Mouse (Mus musculus) brown adipose tissue, adult 24 weeks (tissue): ENCODE results near the gene Ssh1. TPM values are rescaled to one million over a fixed set of nuclear protein-coding genes. Genes with fewer than 3 reads are reported as not detected.

Experiments
- H3K27ac ChIP-seq: fragments of 200-500 bp; replicated peaks from 2 replicates; pipeline ENCODE4 v1.5.1; 2012; ENCODE audit warnings: low read depth, mild to moderate bottlenecking, low read length
- H3K4me1 ChIP-seq: fragments of 200-500 bp; 2 replicates; pipeline ENCODE4 v1.6.1; 2012; ENCODE audit warnings: low read length, mixed read lengths; ENCODE audit not compliant: control insufficient read depth, insufficient read depth, insufficient read length
- H3K4me3 ChIP-seq: fragments of 200-500 bp; 2 replicates; pipeline ENCODE4 v1.5.1; 2012; ENCODE audit warnings: low read depth, mild to moderate bottlenecking, low read length, moderate library complexity; ENCODE audit not compliant: insufficient read depth
- polyA plus RNA-seq: library from polyadenylated mRNA; stranded (reverse); fragments of >200 nt; gene quantifications from 2 replicates; pipeline ENCODE4 v1.2.4, GENCODE M21; 2012; ENCODE audit not compliant: missing spikeins, insufficient read depth, insufficient read length

The Ssh1 gene
- polyA plus RNA-seq = 6.2 and 11.7 TPM in 2 replicates

DNA sequence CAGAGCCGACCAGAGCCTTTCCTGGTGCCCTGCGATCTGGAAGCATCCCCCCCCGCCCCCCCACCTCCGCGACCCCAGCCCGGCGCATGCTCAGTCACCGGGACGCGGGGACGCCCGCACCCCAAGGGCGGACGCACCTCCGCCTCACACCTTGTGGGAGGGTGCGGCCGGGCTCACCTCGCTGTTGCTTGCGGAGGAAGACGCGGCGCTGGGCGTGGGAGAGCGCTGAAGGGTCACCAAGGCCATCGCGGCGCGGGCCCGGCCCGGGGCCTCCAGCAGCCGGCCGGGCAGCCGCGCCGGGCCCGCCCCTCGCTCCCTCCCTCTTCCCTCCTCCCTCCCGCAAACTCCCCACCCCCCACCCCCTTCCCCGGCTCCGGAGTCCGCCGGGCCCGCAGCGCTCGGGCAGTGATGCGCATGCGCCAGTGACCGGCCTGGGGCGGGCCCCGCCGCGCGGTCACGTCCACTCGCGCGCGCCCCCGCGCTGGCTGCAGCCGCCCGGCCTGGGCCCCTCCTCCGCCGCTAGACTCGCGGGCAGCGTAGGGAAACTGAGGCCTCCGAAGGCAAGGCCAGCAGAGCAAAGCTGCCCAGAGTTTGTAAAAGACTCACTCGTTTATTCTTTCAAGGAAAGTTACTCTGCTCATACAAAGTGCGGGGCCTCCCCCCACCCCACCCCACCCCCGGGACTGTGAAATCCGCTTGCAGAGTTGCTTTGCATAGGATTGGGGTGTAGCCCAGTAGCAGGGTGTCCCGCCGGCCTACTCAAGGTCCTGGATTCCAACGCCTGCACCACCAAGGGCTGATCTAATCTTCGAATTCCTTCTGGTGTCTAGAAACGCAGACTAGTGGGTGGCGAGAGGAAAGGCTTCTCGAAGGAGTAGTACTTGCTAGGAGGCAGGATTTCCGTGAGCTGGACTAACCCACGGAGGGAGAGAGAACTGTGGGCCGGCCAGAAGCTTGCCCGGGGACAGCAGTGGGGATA is at the start of gene Ssh1:
Ssh1 (minus strand) TSS at position 408 of the 979 bp plus-strand sequence.
- Histone ChIP-seq H3K4me1 (peaks cover 27% of the 10 kb centered on the region), H3K4me3 (peak within 1 kb of the TSS; percentile 97), H3K27ac (peak within 1 kb of the TSS; percentile 89)

- H3K27ac ChIP-seq = no peak overlapping the region
- no peaks in the 10 kb centered on the region for H3K4me1 ChIP-seq
- no peak overlapping the region for H3K4me3 ChIP-seq
These were observed 47.7 kb upstream of the Ssh1 start for GRCm38 (mm10) chr5:114041327-114041930.

- no peak overlapping the region for H3K4me3 ChIP-seq
- H3K27ac ChIP-seq = no peak overlapping the region
- H3K4me1 ChIP-seq = no peaks in the 10 kb centered on the region
These were observed 47.2 kb upstream of the Ssh1 start for GRCm38 (mm10) chr5:114040911-114041310.

DNA sequence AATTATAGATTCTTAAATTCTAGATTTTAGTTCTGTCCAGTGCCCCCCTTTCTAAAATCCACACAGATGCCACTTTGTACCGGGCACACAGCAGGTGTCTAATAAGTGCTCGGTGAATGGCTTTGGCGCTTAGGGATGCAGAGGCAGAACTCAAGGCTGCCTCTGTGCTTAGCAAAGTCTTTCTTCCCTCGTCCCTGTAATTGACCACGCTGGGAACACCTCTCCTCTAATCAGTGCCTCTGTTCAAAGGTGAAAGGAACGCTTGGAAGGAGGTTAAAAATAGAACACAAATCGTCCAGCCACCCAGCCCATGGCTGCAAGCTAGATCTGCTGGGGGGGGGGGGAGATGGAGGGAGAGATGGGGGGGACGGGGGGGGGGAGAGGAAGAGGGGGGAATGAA is 46.8 kb upstream of the Ssh1 start:
- Histone ChIP-seq H3K4me1 (no peaks in the 10 kb centered on the region), H3K4me3 (no peak overlapping the region), H3K27ac (no peak overlapping the region)

GRCm38 (mm10) chr5:114035111-114035510 is 41.4 kb upstream of the Ssh1 start:
- Histone ChIP-seq H3K4me1 (no peaks in the 10 kb centered on the region), H3K4me3 (no peak overlapping the region), H3K27ac (no peak overlapping the region)

- H3K4me1 ChIP-seq = no peaks in the 10 kb centered on the region
- H3K27ac ChIP-seq = no peak overlapping the region
- no peak overlapping the region for H3K4me3 ChIP-seq
These were observed 40.7 kb upstream of the Ssh1 start for GRCm38 (mm10) chr5:114034393-114034792.

DNA sequence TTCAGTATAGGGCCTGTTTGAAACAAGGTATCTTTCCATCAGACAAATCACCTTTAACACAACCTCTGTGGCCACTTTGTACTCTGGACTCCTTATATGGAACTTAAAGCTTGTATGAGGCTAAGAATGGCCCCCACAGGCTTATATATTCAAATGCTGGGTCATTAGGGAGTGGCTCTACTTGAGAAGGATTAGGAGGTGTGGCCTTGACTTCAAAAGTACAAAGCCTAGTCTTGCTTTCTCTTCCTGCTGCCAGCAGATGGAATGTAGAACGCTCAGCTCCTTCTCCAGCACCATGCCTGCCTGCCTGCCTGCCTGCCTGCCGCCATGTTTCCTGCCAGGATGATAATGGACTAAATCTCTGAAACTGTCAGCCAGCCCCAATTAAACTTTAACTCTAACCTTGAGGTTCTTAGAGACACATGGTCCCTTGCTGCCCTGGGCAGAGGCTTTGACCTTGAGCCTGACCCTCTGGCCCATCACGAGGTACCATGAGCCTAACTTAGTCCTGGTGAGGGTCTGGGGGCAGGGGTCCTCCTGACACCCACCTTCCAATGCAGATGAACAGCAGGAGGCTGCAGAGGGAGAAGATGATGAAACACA is 38.6 kb upstream of the Ssh1 start:
- Histone ChIP-seq H3K4me1 (no peaks in the 10 kb centered on the region), H3K27ac (no peak overlapping the region), H3K4me3 (no peak overlapping the region)

DNA sequence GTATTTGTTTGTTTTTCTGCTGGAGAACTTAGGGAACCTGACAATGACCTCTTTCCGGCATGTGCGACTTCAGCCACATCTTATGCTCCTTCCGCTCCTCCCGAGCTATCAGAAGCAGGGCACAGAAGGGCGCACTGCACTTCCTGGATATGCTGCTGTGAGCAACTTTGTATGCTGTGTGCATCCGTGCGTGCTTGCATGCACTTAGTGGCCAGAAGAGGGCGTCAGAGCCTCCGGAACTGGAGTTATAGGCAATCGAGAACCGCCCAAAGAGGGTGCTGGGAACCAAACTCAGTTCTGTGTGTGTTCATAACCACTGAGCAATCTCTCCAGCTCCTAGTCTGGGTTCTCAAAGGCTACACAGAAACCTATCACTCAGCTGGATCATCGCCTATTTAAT is 37.0 kb upstream of the Ssh1 start:
- Histone ChIP-seq H3K4me3 (no peak overlapping the region), H3K4me1 (0 out of 2 replicates have a peak, but pooled peaks cover 2% of the 10 kb centered on the region), H3K27ac (no peak overlapping the region)

DNA sequence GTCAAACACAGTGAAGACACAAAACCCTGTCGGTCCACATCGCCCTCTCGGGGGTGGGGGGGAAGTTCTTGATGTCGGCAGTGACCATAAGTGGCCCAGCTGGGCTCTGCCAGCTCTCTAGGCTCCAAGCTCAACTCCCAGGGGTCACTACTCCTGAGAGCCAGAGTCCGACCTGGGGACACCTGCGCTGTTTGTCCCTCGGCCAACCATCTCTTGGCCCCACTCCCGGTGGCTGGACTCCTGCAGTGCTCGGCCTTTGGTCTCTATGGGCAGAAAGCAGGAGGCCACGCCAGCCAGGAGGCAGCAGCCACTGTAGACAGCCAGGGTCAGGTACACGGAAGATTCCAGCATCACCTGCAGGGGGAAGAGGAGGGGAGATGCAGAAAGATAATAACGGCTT is 34.4 kb upstream of the Ssh1 start:
- H3K4me3 ChIP-seq = no peak overlapping the region
- 0 out of 2 replicates have a peak, but pooled peaks cover 2% of the 10 kb centered on the region for H3K4me1 ChIP-seq
- no peak overlapping the region for H3K27ac ChIP-seq

GRCm38 (mm10) chr5:114027217-114027944 is 33.7 kb upstream of the Ssh1 start:
- H3K4me1 ChIP-seq = 0 out of 2 replicates have a peak, but pooled peaks cover 2% of the 10 kb centered on the region
- H3K27ac ChIP-seq = no peak overlapping the region
- no peak overlapping the region for H3K4me3 ChIP-seq

GRCm38 (mm10) chr5:114024885-114025284 is 31.2 kb upstream of the Ssh1 start:
- Histone ChIP-seq H3K4me3 (no peak overlapping the region), H3K27ac (no peak overlapping the region), H3K4me1 (0 out of 2 replicates have a peak, but pooled peaks cover 2% of the 10 kb centered on the region)

DNA sequence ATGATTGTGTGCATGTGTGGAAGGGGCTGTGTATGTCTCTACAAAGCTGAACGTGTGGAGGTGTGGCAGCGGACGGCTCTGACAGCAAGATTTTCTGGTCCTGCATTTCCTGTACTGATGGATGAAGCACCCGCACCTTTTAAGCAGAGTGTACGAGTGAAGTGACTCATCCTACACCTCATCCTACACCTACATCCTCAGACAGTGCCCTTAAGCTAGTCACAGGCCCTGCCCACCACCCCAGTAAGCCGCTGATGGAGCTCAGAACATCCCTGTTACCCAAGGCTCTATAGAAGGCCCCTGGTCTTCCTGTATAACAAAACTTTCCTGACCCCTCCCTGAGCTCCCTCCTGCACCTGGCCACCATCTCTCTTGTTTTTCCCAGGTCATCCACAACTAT is 30.7 kb upstream of the Ssh1 start:
- H3K27ac ChIP-seq = no peak overlapping the region
- H3K4me3 ChIP-seq = no peak overlapping the region
- 0 out of 2 replicates have a peak, but pooled peaks cover 2% of the 10 kb centered on the region for H3K4me1 ChIP-seq

GRCm38 (mm10) chr5:114015121-114015520 is 21.4 kb upstream of the Ssh1 start:
- H3K4me1 ChIP-seq = no peaks in the 10 kb centered on the region
- no peak overlapping the region for H3K27ac ChIP-seq
- H3K4me3 ChIP-seq = no peak overlapping the region

GRCm38 (mm10) chr5:114009049-114009448 is 15.4 kb upstream of the Ssh1 start:
- H3K4me3 ChIP-seq = no peak overlapping the region
- no peaks in the 10 kb centered on the region for H3K4me1 ChIP-seq
- H3K27ac ChIP-seq = no peak overlapping the region
